Mouse (Mus musculus) hindbrain, postnatal 0 days (tissue): Measurements from ENCODE around the gene C1qtnf5. TPM values are rescaled to one million over a fixed set of nuclear protein-coding genes. Genes with fewer than 3 reads are reported as not detected.

Experiments
- ATAC-seq: fragments of 200-750 bp; cut with Nextera tagmentation; 2 replicates; pipeline ENCODE4 v1.8.0; 2017; ENCODE audit warnings: mild to moderate bottlenecking, moderate TSS enrichment, moderate library complexity
- DNase-seq: peaks from one replicate; pipeline ENCODE4 v3.0.0-alpha.2; 2015; ENCODE audit warnings: low spot score
- H3K27ac ChIP-seq: fragments of 300-500 bp; sonication (generic); 2 replicates; pipeline ENCODE4 v1.5.1; 2014; ENCODE audit warnings: mild to moderate bottlenecking
- H3K27me3 ChIP-seq: fragments of 300-500 bp; sonication (generic); 2 replicates; pipeline ENCODE4 v1.6.1; 2014; ENCODE audit warnings: low read length, mixed read lengths; ENCODE audit not compliant: insufficient read depth
- H3K36me3 ChIP-seq: fragments of 300-500 bp; sonication (generic); 2 replicates; pipeline ENCODE4 v1.6.1; 2014; ENCODE audit warnings: low read length, mixed read lengths; ENCODE audit not compliant: insufficient read depth
- H3K4me1 ChIP-seq: fragments of 300-500 bp; sonication (generic); 2 replicates; pipeline ENCODE4 v1.6.1; 2014; ENCODE audit warnings: antibody characterized with exemption, low read length, mixed read lengths; ENCODE audit not compliant: insufficient read depth
- H3K4me2 ChIP-seq: fragments of 300-500 bp; sonication (generic); 2 replicates; pipeline ENCODE4 v1.6.1; 2014; ENCODE audit warnings: low read depth, mild to moderate bottlenecking, low read length, moderate library complexity, mixed read lengths
- H3K4me3 ChIP-seq: fragments of 300-500 bp; sonication (generic); 2 replicates; pipeline ENCODE4 v1.5.1; 2014; ENCODE audit warnings: low read length
- H3K9ac ChIP-seq: fragments of 300-500 bp; sonication (generic); replicated peaks from 2 replicates; pipeline ENCODE4 v1.6.1; 2014; ENCODE audit warnings: mild to moderate bottlenecking, low read length, moderate library complexity, mixed read lengths
- H3K9me3 ChIP-seq: fragments of 300-500 bp; sonication (generic); 2 replicates; pipeline ENCODE4 v1.6.1; 2016; ENCODE audit warnings: low read length, mixed read lengths
- CTCF ChIP-seq: IDR thresholded peaks from 2 replicates; pipeline ENCODE4 v1.5.1; 2016; ENCODE audit warnings: antibody characterized with exemption, control low read depth, low read depth
- WGBS: fragments of 180-500 bp; shearing (Covaris S2); extraction: QIAGEN DNeasy Blood & Tissue Kit; methylation state at CpG from one replicate; pipeline ENCODE4 v1.1.7; 2014; 5-methylcytosine and 5-hydroxymethylcytosine counted together
- polyA plus RNA-seq: library from polyadenylated mRNA; unstranded; fragments of >200 nt; fragmentation: Nextera tagmentation; extraction: Ambion mirVana; gene quantifications from 2 replicates; pipeline ENCODE4 v1.2.1, GENCODE M21; 2015
- total RNA-seq: library from RNA; depleted of rRNA; stranded (reverse); fragments of >200 nt; gene quantifications from 2 replicates; pipeline ENCODE4 v1.2.3, GENCODE M21; 2014

The C1qtnf5 gene
- total and polyA plus RNA-seq, 2 experiments from 2014 or later = 12.3 to 39.5 TPM

- no peak overlapping the region for H3K4me2 ChIP-seq
- no peak overlapping the region for H3K4me3 ChIP-seq
- no peak for DNase-seq
- H3K9me3 ChIP-seq = no peaks in the 10 kb centered on the region
- H3K36me3 ChIP-seq = no peaks in the 10 kb centered on the region
- H3K27ac ChIP-seq = no peak overlapping the region
- no peak overlapping the region for H3K9ac ChIP-seq
- WGBS = 78% methylated on average over 8 of the region's 8 CpGs
- no peaks in the 10 kb centered on the region for H3K27me3 ChIP-seq
- no peaks in the 10 kb centered on the region for H3K4me1 ChIP-seq
- TF ChIP-seq CTCF = no peak
- ATAC-seq = no peak
These were observed 13.0 kb downstream of the C1qtnf5 start for GRCm38 (mm10) chr9:44119948-44120465.

GRCm38 (mm10) chr9:44124317-44124716 is 17.3 kb downstream of the C1qtnf5 start:
- Histone ChIP-seq H3K9ac (no peak overlapping the region), H3K36me3 (no peaks in the 10 kb centered on the region), H3K27ac (no peak overlapping the region), H3K4me2 (no peak overlapping the region), H3K9me3 (no peaks in the 10 kb centered on the region), H3K27me3 (no peaks in the 10 kb centered on the region), H3K4me3 (no peak overlapping the region), H3K4me1 (peaks cover 4% of the 10 kb centered on the region)
- DNase-seq (no peak), ATAC-seq (no peak)
- peak; percentile 65 for TF ChIP-seq CTCF
- 68% methylated on average over 6 of the region's 6 CpGs for WGBS

DNA sequence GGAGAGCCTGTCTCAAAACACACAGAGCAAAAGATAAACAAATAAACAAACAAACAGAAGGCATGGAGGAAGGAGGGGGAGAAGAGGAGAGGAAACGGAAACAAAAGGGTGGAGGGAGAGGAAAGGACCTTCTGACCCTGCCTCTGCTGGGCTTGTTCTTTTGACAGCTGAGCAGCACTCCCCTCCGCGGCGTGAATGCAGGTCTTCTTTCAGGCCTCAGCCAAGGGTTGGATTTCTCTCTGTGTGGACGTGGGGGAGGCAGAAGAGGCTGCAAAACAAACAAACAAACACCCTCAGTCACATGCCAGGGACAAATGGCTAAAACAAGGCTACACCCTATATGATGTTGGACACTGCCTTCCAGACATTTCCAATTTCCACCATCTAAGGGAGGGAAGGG is 18.0 kb downstream of the C1qtnf5 start:
- DNase-seq (no peak), ATAC-seq (no peak)
- Histone ChIP-seq H3K27me3 (no peaks in the 10 kb centered on the region), H3K9me3 (no peaks in the 10 kb centered on the region), H3K4me3 (no peak overlapping the region), H3K27ac (no peak overlapping the region), H3K9ac (no peak overlapping the region), H3K4me1 (peaks cover 4% of the 10 kb centered on the region), H3K36me3 (no peaks in the 10 kb centered on the region), H3K4me2 (no peak overlapping the region)
- 30% methylated on average over 5 of the region's 5 CpGs for WGBS
- no peak for TF ChIP-seq CTCF

- H3K9me3 ChIP-seq = no peaks in the 10 kb centered on the region
- 22% methylated on average over 18 of the region's 18 CpGs for WGBS
- H3K27me3 ChIP-seq = no peaks in the 10 kb centered on the region
- TF ChIP-seq CTCF = peak; percentile 89
- peak; percentile 71 for ATAC-seq
- H3K9ac ChIP-seq = no peak overlapping the region
- peaks cover 4% of the 10 kb centered on the region for H3K4me1 ChIP-seq
- H3K27ac ChIP-seq = 0 out of 2 replicates have a peak overlapping the region, but pooled peaks have one; percentile 11
- H3K36me3 ChIP-seq = no peaks in the 10 kb centered on the region
- H3K4me3 ChIP-seq = no peak overlapping the region
- DNase-seq = peak; percentile 94
- peak overlapping the region; percentile 27; the same call in 1 of the 2 replicates for H3K4me2 ChIP-seq
These were observed 18.7 kb downstream of the C1qtnf5 start for GRCm38 (mm10) chr9:44125546-44126428.

- Histone ChIP-seq H3K4me2 (no peak overlapping the region), H3K4me3 (no peak overlapping the region), H3K27me3 (no peaks in the 10 kb centered on the region), H3K4me1 (peaks cover 4% of the 10 kb centered on the region), H3K9me3 (no peaks in the 10 kb centered on the region), H3K36me3 (no peaks in the 10 kb centered on the region), H3K27ac (no peak overlapping the region), H3K9ac (no peak overlapping the region)
- WGBS = 86% methylated on average over 3 of the region's 3 CpGs
- ATAC-seq (no peak), DNase-seq (no peak)
- no peak for TF ChIP-seq CTCF
These were observed 19.7 kb downstream of the C1qtnf5 start for GRCm38 (mm10) chr9:44126746-44127145.

DNA sequence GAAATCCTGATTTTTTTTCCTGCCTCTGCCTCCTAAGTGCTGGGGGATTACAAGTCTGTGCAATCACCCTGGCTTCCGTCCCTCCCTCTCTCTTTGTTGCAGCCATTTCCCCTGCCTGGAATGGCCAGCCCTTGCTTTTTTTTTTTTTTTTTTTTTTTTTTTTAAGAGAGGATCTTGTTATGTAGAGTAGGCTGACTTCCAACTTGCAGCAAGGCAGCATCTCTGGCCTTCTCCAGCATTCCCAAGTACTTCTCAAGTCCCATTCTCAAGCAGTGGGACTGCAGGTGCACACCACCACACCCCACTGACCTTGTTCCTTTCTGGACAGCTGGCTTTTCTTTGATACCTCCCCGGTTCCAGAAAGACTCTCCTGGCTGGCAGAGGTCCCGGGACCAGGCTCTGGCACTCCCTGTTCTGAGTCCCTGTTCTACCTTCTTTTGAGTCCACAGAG is 20.3 kb downstream of the C1qtnf5 start:
- Histone ChIP-seq H3K9ac (no peak overlapping the region), H3K4me3 (no peak overlapping the region), H3K27ac (no peak overlapping the region), H3K27me3 (peaks cover 2% of the 10 kb centered on the region; the same call in 1 of the 2 replicates), H3K9me3 (no peaks in the 10 kb centered on the region), H3K36me3 (no peaks in the 10 kb centered on the region), H3K4me1 (peaks cover 4% of the 10 kb centered on the region), H3K4me2 (no peak overlapping the region)
- TF ChIP-seq CTCF = no peak
- no peak for ATAC-seq
- no peak for DNase-seq
- 35% methylated on average over 3 of the region's 3 CpGs for WGBS
